Mouse (Mus musculus) brain, embryonic 14.5 days (tissue): ENCODE data around the gene Prn.

Experiments used
- CTCF ChIP-seq: fragments of 200-500 bp; IDR thresholded peaks from 2 replicates; pipeline ENCODE4 v1.5.1; 2012; ENCODE audit warnings: inconsistent platforms, mild to moderate bottlenecking, moderate library complexity, borderline replicate concordance; ENCODE audit not compliant: insufficient read depth, insufficient read length; ENCODE audit errors: extremely low read depth
- POLR2A ChIP-seq: fragments of 200-500 bp; IDR thresholded peaks from 2 replicates; pipeline ENCODE4 v1.6.1; 2012; ENCODE audit warnings: mild to moderate bottlenecking, inconsistent platforms, borderline replicate concordance; ENCODE audit not compliant: poor library complexity, insufficient read depth, insufficient read length, severe bottlenecking; ENCODE audit errors: extremely low read depth

GRCm38 (mm10) chr2:131912526-131913258 is 2.9 kb downstream of the Prn start:
- TF ChIP-seq CTCF (no peak), POLR2A (no peak)
